Mouse (Mus musculus): ENCODE data around the gene Mettl18. TPM values are rescaled to one million over a fixed set of nuclear protein-coding genes. Genes with fewer than 3 reads are reported as not detected.
A peak's percentile ranks its signal among the peaks of the same experiment; 100 is the strongest.

The Mettl18 gene
- polyA plus RNA-seq, 1 experiment from 2014 or later: 11.9 TPM

GRCm38 (mm10) chr1:163994173-163994720 lies 442 bp upstream of the Mettl18 start:
- WGBS: 1% methylated on average over 38 of the region's 38 CpGs
- H3K4me1 ChIP-seq (ENCODE audit: control insufficient read depth, insufficient read depth, low read length): 0 out of 2 replicates have a peak, but pooled peaks cover 3% of the 10 kb centered on the region
- peak overlapping the region; percentile 41 for H3K4me2 ChIP-seq (ENCODE audit: low read depth, severe bottlenecking)
- peak overlapping the region; percentile 77 for H3K9ac ChIP-seq (ENCODE audit: low read length)
- H3K36me3 ChIP-seq (ENCODE audit: control insufficient read depth, insufficient read depth, low read length): no peaks in the 10 kb centered on the region
- DNase-seq (ENCODE audit: low spot score): no peak
- H3K27ac ChIP-seq (replicated peaks; ENCODE audit: low read depth, low read length): no peak overlapping the region
- no peaks in the 10 kb centered on the region for H3K9me3 ChIP-seq (ENCODE audit: control insufficient read depth, low read length)
- ATAC-seq (ENCODE audit: insufficient number of reproducible peaks, low FRiP score, low TSS enrichment, low read depth): peak; percentile 7; the same call in 1 of the 2 replicates
- H3K27me3 ChIP-seq (ENCODE audit: control insufficient read depth, insufficient read depth, low read length): no peaks in the 10 kb centered on the region
- H3K4me3 ChIP-seq (ENCODE audit: low read depth, low read length): peak overlapping the region; percentile 77

GRCm38 (mm10) chr1:163995609-163995913 lies 872 bp downstream of the Mettl18 start:
- Histone ChIP-seq H3K4me2 (ENCODE audit: low read depth, severe bottlenecking) (peak overlapping the region; percentile 55; the same call in 1 of the 2 replicates), H3K4me1 (ENCODE audit: control insufficient read depth, insufficient read depth, low read length) (0 out of 2 replicates have a peak, but pooled peaks cover 3% of the 10 kb centered on the region), H3K9me3 (ENCODE audit: control insufficient read depth, low read length) (no peaks in the 10 kb centered on the region), H3K9ac (ENCODE audit: low read length) (0 out of 2 replicates have a peak overlapping the region, but pooled peaks have one; percentile 77), H3K27ac (replicated peaks; ENCODE audit: low read depth, low read length) (no peak overlapping the region), H3K4me3 (ENCODE audit: low read depth, low read length) (no peak overlapping the region), H3K36me3 (ENCODE audit: control insufficient read depth, insufficient read depth, low read length) (no peaks in the 10 kb centered on the region), H3K27me3 (ENCODE audit: control insufficient read depth, insufficient read depth, low read length) (no peaks in the 10 kb centered on the region)
- ATAC-seq (ENCODE audit: insufficient number of reproducible peaks, low FRiP score, low TSS enrichment, low read depth) (no peak), DNase-seq (ENCODE audit: low spot score) (no peak)
- 86% methylated on average over 1 of the region's 2 CpGs for WGBS

GRCm38 (mm10) chr1:164001831-164002452 lies 7.3 kb downstream of the Mettl18 start:
- WGBS: 76% methylated on average over 6 of the region's 6 CpGs

GRCm38 (mm10) chr1:164004311-164004710 lies 9.6 kb downstream of the Mettl18 start:
- no peak overlapping the region for H3K9ac ChIP-seq (ENCODE audit: low read length)
- H3K4me1 ChIP-seq (ENCODE audit: control insufficient read depth, insufficient read depth, low read length): no peaks in the 10 kb centered on the region
- H3K27me3 ChIP-seq (ENCODE audit: control insufficient read depth, insufficient read depth, low read length): no peaks in the 10 kb centered on the region
- H3K27ac ChIP-seq (replicated peaks; ENCODE audit: low read depth, low read length): no peak overlapping the region
- no peak overlapping the region for H3K4me3 ChIP-seq (ENCODE audit: low read depth, low read length)
- H3K4me2 ChIP-seq (ENCODE audit: low read depth, severe bottlenecking): no peak overlapping the region
- H3K9me3 ChIP-seq (ENCODE audit: control insufficient read depth, low read length): no peaks in the 10 kb centered on the region
- no peaks in the 10 kb centered on the region for H3K36me3 ChIP-seq (ENCODE audit: control insufficient read depth, insufficient read depth, low read length)
- 80% methylated on average over 3 of the region's 3 CpGs for WGBS
- ATAC-seq (ENCODE audit: insufficient number of reproducible peaks, low FRiP score, low TSS enrichment, low read depth) (no peak), DNase-seq (ENCODE audit: low spot score) (no peak)

More at GRCm38 (mm10) chr1:164001831-164002452, 7.3 kb downstream of the Mettl18 start:
- Histone ChIP-seq H3K36me3 (ENCODE audit: control insufficient read depth, insufficient read depth, low read length) (no peaks in the 10 kb centered on the region), H3K27me3 (ENCODE audit: control insufficient read depth, insufficient read depth, low read length) (no peaks in the 10 kb centered on the region), H3K4me2 (ENCODE audit: low read depth, severe bottlenecking) (no peak overlapping the region), H3K4me3 (ENCODE audit: low read depth, low read length) (no peak overlapping the region), H3K4me1 (ENCODE audit: control insufficient read depth, insufficient read depth, low read length) (no peaks in the 10 kb centered on the region), H3K9me3 (ENCODE audit: control insufficient read depth, low read length) (no peaks in the 10 kb centered on the region), H3K9ac (ENCODE audit: low read length) (no peak overlapping the region), H3K27ac (replicated peaks; ENCODE audit: low read depth, low read length) (no peak overlapping the region)
- DNase-seq (ENCODE audit: low spot score): no peak
- ATAC-seq (ENCODE audit: insufficient number of reproducible peaks, low FRiP score, low TSS enrichment, low read depth): no peak

- no peak overlapping the region for H3K9ac ChIP-seq (ENCODE audit: low read length)
- H3K4me3 ChIP-seq (ENCODE audit: low read depth, low read length): no peak overlapping the region
- H3K4me2 ChIP-seq (ENCODE audit: low read depth, severe bottlenecking): no peak overlapping the region
- ATAC-seq (ENCODE audit: insufficient number of reproducible peaks, low FRiP score, low TSS enrichment, low read depth) (no peak), DNase-seq (ENCODE audit: low spot score) (peak; percentile 25)
- H3K4me1 ChIP-seq (ENCODE audit: control insufficient read depth, insufficient read depth, low read length): no peaks in the 10 kb centered on the region
- H3K27me3 ChIP-seq (ENCODE audit: control insufficient read depth, insufficient read depth, low read length): no peaks in the 10 kb centered on the region
- no peaks in the 10 kb centered on the region for H3K36me3 ChIP-seq (ENCODE audit: control insufficient read depth, insufficient read depth, low read length)
- 50% methylated on average over 2 of the region's 2 CpGs for WGBS
- H3K9me3 ChIP-seq (ENCODE audit: control insufficient read depth, low read length): no peaks in the 10 kb centered on the region
- H3K27ac ChIP-seq (replicated peaks; ENCODE audit: low read depth, low read length): no peak overlapping the region
Measured at GRCm38 (mm10) chr1:164009235-164009634, 14.5 kb downstream of the Mettl18 start.

- ATAC-seq (ENCODE audit: insufficient number of reproducible peaks, low FRiP score, low TSS enrichment, low read depth) (no peak), DNase-seq (ENCODE audit: low spot score) (no peak)
- 70% methylated on average over 1 of the region's 1 CpGs for WGBS
Measured at GRCm38 (mm10) chr1:164014616-164015015, 19.9 kb downstream of the Mettl18 start.

GRCm38 (mm10) chr1:164018221-164018896 lies 23.7 kb downstream of the Mettl18 start:
- Histone ChIP-seq H3K4me2 (ENCODE audit: low read depth, severe bottlenecking) (no peak overlapping the region), H3K27ac (replicated peaks; ENCODE audit: low read depth, low read length) (no peak overlapping the region), H3K36me3 (ENCODE audit: control insufficient read depth, insufficient read depth, low read length) (no peaks in the 10 kb centered on the region), H3K4me1 (ENCODE audit: control insufficient read depth, insufficient read depth, low read length) (no peaks in the 10 kb centered on the region), H3K4me3 (ENCODE audit: low read depth, low read length) (no peak overlapping the region), H3K9me3 (ENCODE audit: control insufficient read depth, low read length) (no peaks in the 10 kb centered on the region), H3K27me3 (ENCODE audit: control insufficient read depth, insufficient read depth, low read length) (no peaks in the 10 kb centered on the region), H3K9ac (ENCODE audit: low read length) (no peak overlapping the region)
- 89% methylated on average over 16 of the region's 16 CpGs for WGBS
- no peak for ATAC-seq (ENCODE audit: insufficient number of reproducible peaks, low FRiP score, low TSS enrichment, low read depth)
- DNase-seq (ENCODE audit: low spot score): no peak

More at GRCm38 (mm10) chr1:164014616-164015015, 19.9 kb downstream of the Mettl18 start:
- Histone ChIP-seq H3K4me3 (ENCODE audit: low read depth, low read length) (no peak overlapping the region), H3K36me3 (ENCODE audit: control insufficient read depth, insufficient read depth, low read length) (no peaks in the 10 kb centered on the region), H3K9ac (ENCODE audit: low read length) (no peak overlapping the region), H3K4me1 (ENCODE audit: control insufficient read depth, insufficient read depth, low read length) (no peaks in the 10 kb centered on the region), H3K27me3 (ENCODE audit: control insufficient read depth, insufficient read depth, low read length) (no peaks in the 10 kb centered on the region), H3K9me3 (ENCODE audit: control insufficient read depth, low read length) (no peaks in the 10 kb centered on the region), H3K4me2 (ENCODE audit: low read depth, severe bottlenecking) (no peak overlapping the region), H3K27ac (replicated peaks; ENCODE audit: low read depth, low read length) (no peak overlapping the region)

GRCm38 (mm10) chr1:164019789-164020188 lies 25.1 kb downstream of the Mettl18 start:
- no peak overlapping the region for H3K27ac ChIP-seq (replicated peaks; ENCODE audit: low read depth, low read length)
- DNase-seq (ENCODE audit: low spot score) (no peak), ATAC-seq (ENCODE audit: insufficient number of reproducible peaks, low FRiP score, low TSS enrichment, low read depth) (no peak)
- H3K27me3 ChIP-seq (ENCODE audit: control insufficient read depth, insufficient read depth, low read length): no peaks in the 10 kb centered on the region
- H3K4me1 ChIP-seq (ENCODE audit: control insufficient read depth, insufficient read depth, low read length): no peaks in the 10 kb centered on the region
- 76% methylated on average over 6 of the region's 6 CpGs for WGBS
- no peak overlapping the region for H3K4me3 ChIP-seq (ENCODE audit: low read depth, low read length)
- no peaks in the 10 kb centered on the region for H3K36me3 ChIP-seq (ENCODE audit: control insufficient read depth, insufficient read depth, low read length)
- no peak overlapping the region for H3K4me2 ChIP-seq (ENCODE audit: low read depth, severe bottlenecking)
- H3K9ac ChIP-seq (ENCODE audit: low read length): no peak overlapping the region
- H3K9me3 ChIP-seq (ENCODE audit: control insufficient read depth, low read length): no peaks in the 10 kb centered on the region

Data from limb, embryonic 11.5 days (tissue).